Mouse (Mus musculus) CH12.LX (cell line): ENCODE measurements around the gene Abr.

Experiments
- CTCF ChIP-seq, 2 experiments: IDR thresholded peaks in 1 of 2; conservative IDR thresholded peaks in 1 of 2; 2 replicates each; pipeline ENCODE4 v1.5.1; 2011 to 2012; ENCODE audit warnings: low read depth in 2 of 2, low read length in 2 of 2, improper control_type of control experiment in 1 of 2, inconsistent platforms in 1 of 2, mild to moderate bottlenecking in 1 of 2, moderate library complexity in 1 of 2
- EP300 ChIP-seq: IDR thresholded peaks from 2 replicates; pipeline ENCODE4 v1.6.1; 2011; ENCODE audit warnings: low read length, improper control_type of control experiment
- GABPA ChIP-seq: IDR thresholded peaks from 2 replicates; pipeline ENCODE4 v1.6.1; 2012; ENCODE audit warnings: low read depth, low read length, improper control_type of control experiment, inconsistent platforms; ENCODE audit not compliant: insufficient replicate concordance
- MAFK ChIP-seq: IDR thresholded peaks from 2 replicates; pipeline ENCODE4 v1.6.1; 2011; ENCODE audit warnings: low read length, improper control_type of control experiment; ENCODE audit not compliant: insufficient replicate concordance
- MAX ChIP-seq: IDR thresholded peaks from 2 replicates; pipeline ENCODE4 v1.6.1; 2011; ENCODE audit warnings: low read length, improper control_type of control experiment
- MEF2A ChIP-seq: IDR thresholded peaks from 2 replicates; pipeline ENCODE4 v1.6.1; 2014; ENCODE audit warnings: low read depth, mild to moderate bottlenecking, inconsistent platforms, low read length, improper control_type of control experiment, borderline replicate concordance
- POLR2A ChIP-seq: IDR thresholded peaks from 2 replicates; pipeline ENCODE4 v1.6.1; 2011; ENCODE audit warnings: low read depth, mild to moderate bottlenecking, improper control_type of control experiment, low read length
- RAD21 ChIP-seq: IDR thresholded peaks from 2 replicates; pipeline ENCODE4 v1.6.1; 2011; ENCODE audit warnings: low read depth, mild to moderate bottlenecking, low read length, improper control_type of control experiment, moderate library complexity
- SIN3A ChIP-seq: IDR thresholded peaks from 2 replicates; pipeline ENCODE4 v1.6.1; 2012; ENCODE audit warnings: low read length, improper control_type of control experiment, inconsistent platforms
- TBP ChIP-seq: conservative IDR thresholded peaks from 2 replicates; pipeline ENCODE4 v1.6.1; 2011; ENCODE audit warnings: low read depth, low read length, improper control_type of control experiment
- USF1 ChIP-seq: IDR thresholded peaks from 2 replicates; pipeline ENCODE4 v1.6.1; 2014; ENCODE audit warnings: low read depth, mild to moderate bottlenecking, inconsistent platforms, low read length, improper control_type of control experiment
- ZMIZ1 ChIP-seq: IDR thresholded peaks from 2 replicates; pipeline ENCODE4 v1.6.1; 2012; ENCODE audit warnings: low read depth, mild to moderate bottlenecking, inconsistent platforms, low read length, improper control_type of control experiment

DNA sequence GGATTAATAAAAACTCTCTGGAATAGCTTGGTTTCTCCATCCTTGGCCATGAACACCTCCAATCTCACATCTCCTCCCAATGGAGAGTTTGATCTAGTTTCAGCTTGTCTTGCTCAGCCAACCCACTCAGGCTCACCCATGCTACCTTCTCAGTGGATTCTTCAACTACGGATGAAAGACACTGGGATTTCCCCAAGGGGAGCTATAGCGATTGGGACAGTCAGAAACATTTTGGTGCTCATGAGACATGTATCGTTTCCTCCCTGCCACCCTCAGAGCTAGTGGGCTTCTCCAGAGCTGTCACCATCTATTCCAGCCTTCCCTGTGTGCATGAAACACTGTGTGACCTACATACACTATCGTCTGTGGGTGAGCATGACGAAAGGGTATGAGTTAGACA lies 160.4 kb downstream of the Abr start:
- peak; percentile 65 for TF ChIP-seq TBP
- TF ChIP-seq GABPA = no peak
- TF ChIP-seq MAFK = no peak
- no peak for TF ChIP-seq MEF2A
- no peak for TF ChIP-seq SIN3A
- no peak for TF ChIP-seq USF1
- TF ChIP-seq POLR2A = no peak
- no peak for TF ChIP-seq RAD21
- no peak for TF ChIP-seq ZMIZ1
- no peak for TF ChIP-seq MAX
- no peak for TF ChIP-seq CTCF (conservative IDR thresholded peaks at IDR 0.05 in 1 of 2, IDR thresholded peaks at IDR 0.05 in 1 of 2; ENCODE audit: low read depth in 2 of 2, low read length in 2 of 2)
- TF ChIP-seq EP300 = peak; percentile 31; the same call in 1 of the 2 replicates
